Mouse (Mus musculus) olfactory bulb, adult 2 months (tissue): ENCODE measurements around the gene Eef2k.

Experiments used
- CTCF ChIP-seq: fragments of 200-500 bp; IDR thresholded peaks from 2 replicates; pipeline ENCODE4 v1.5.1; 2012; ENCODE audit warnings: low read depth, mild to moderate bottlenecking, low read length, moderate library complexity; ENCODE audit not compliant: insufficient read depth
- POLR2A ChIP-seq: fragments of 200-500 bp; IDR thresholded peaks from 2 replicates; pipeline ENCODE4 v1.6.1; 2012; ENCODE audit warnings: mild to moderate bottlenecking, low read depth, low read length, moderate library complexity; ENCODE audit not compliant: insufficient read depth

GRCm38 (mm10) chr7:120834426-120834825 lies 8.2 kb upstream of the Eef2k start:
- TF ChIP-seq CTCF, result no peak
- no peak for TF ChIP-seq POLR2A
